Mouse (Mus musculus) heart, adult 2 months (tissue): Measurements from ENCODE around the gene Col6a3.

Source experiments
- CTCF ChIP-seq: fragments of 200-600 bp; IDR thresholded peaks from 2 replicates; pipeline ENCODE4 v1.8.1; 2022; ENCODE audit warnings: antibody characterized with exemption, mild to moderate bottlenecking, moderate library complexity
- POLR2A ChIP-seq: fragments of 200-500 bp; IDR thresholded peaks from 2 replicates; pipeline ENCODE4 v1.6.1; 2011; ENCODE audit warnings: mild to moderate bottlenecking, low read depth, low read length, control low read depth; ENCODE audit not compliant: insufficient read depth

DNA sequence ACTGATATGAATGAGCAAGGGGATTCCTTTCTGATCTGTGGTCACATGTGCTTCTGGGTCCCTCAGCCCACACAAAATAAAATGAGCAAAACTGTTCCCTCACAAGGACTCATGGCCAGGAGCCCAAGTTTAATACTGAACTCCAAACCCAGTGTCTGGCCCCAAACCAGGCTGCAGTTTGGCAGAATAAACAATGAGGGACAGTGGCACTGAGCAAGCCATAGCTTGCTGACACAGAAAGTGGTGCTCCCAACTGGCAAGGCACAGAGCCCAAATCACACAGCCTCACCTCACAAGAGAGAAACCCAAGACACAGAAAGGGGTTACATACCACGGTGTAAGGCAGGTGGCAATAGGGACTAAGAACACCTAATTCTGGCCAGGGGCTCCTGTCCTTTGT, 63.3 kb downstream of the Col6a3 start:
- no peak for TF ChIP-seq CTCF
- no peak for TF ChIP-seq POLR2A
